Mouse (Mus musculus): ENCODE data around the gene Fermt2. TPM values are rescaled to one million over a fixed set of nuclear protein-coding genes. Genes with fewer than 3 reads are reported as not detected.

Gene Fermt2
- polyA plus RNA-seq (2017; shearing (Covaris generic)): not detected

- no peak for ATAC-seq
These were observed at the start of gene Fermt2 for GRCm38 (mm10) chr14:45529411-45530363. Fermt2 (minus strand) TSS chr14:45530118.

- ATAC-seq: no peak
These were observed 36.4 kb upstream of the Fermt2 start for GRCm38 (mm10) chr14:45566066-45566937.

GRCm38 (mm10) chr14:45565216-45566065, 35.5 kb upstream of the Fermt2 start:
- ATAC-seq: no peak

- ATAC-seq: no peak
These were observed 33.7 kb upstream of the Fermt2 start for GRCm38 (mm10) chr14:45563577-45563976.

GRCm38 (mm10) chr14:45561681-45562080, 31.8 kb upstream of the Fermt2 start:
- ATAC-seq: no peak

GRCm38 (mm10) chr14:45559018-45559417, 29.1 kb upstream of the Fermt2 start:
- no peak for ATAC-seq

GRCm38 (mm10) chr14:45554336-45554735, 24.4 kb upstream of the Fermt2 start:
- no peak for ATAC-seq

GRCm38 (mm10) chr14:45553854-45554253, 23.9 kb upstream of the Fermt2 start:
- no peak for ATAC-seq

GRCm38 (mm10) chr14:45552431-45552830, 22.5 kb upstream of the Fermt2 start:
- ATAC-seq: no peak

- ATAC-seq: no peak
These were observed 21.3 kb upstream of the Fermt2 start for GRCm38 (mm10) chr14:45551121-45551768.

- ATAC-seq: no peak
These were observed 20.2 kb upstream of the Fermt2 start for GRCm38 (mm10) chr14:45550010-45550647.

- no peak for ATAC-seq
These were observed 18.2 kb upstream of the Fermt2 start for GRCm38 (mm10) chr14:45548118-45548517.

GRCm38 (mm10) chr14:45544905-45545304, 15.0 kb upstream of the Fermt2 start:
- no peak for ATAC-seq

GRCm38 (mm10) chr14:45544026-45544425, 14.1 kb upstream of the Fermt2 start:
- ATAC-seq: no peak

- ATAC-seq: no peak
These were observed 9.9 kb upstream of the Fermt2 start for GRCm38 (mm10) chr14:45539659-45540468.

GRCm38 (mm10) chr14:45530364-45531345, 737 bp upstream of the Fermt2 start:
- ATAC-seq: no peak

- ATAC-seq: no peak
These were observed 1.1 kb downstream of the Fermt2 start for GRCm38 (mm10) chr14:45528861-45529260.

GRCm38 (mm10) chr14:45515771-45516170, 14.1 kb downstream of the Fermt2 start:
- ATAC-seq: no peak

- no peak for ATAC-seq
These were observed 19.1 kb downstream of the Fermt2 start for GRCm38 (mm10) chr14:45510787-45511186.
